Mouse (Mus musculus) C2C12 (cell line): ENCODE measurements around the gene Chrm2.

Experiments used
- CTCF ChIP-seq: IDR thresholded peaks from one replicate; pipeline ENCODE4 v1.5.1; 2011; ENCODE audit not compliant: control insufficient read depth, insufficient read depth, insufficient read length
- MAX ChIP-seq: IDR thresholded peaks from one replicate; pipeline ENCODE4 v1.6.1; 2011; ENCODE audit warnings: mild to moderate bottlenecking, control low read depth
- MYOG ChIP-seq: IDR thresholded peaks from one replicate; pipeline ENCODE4 v1.6.1; 2011; ENCODE audit not compliant: control insufficient read depth, insufficient read length; ENCODE audit errors: extremely low read depth
- USF1 ChIP-seq: IDR thresholded peaks from one replicate; pipeline ENCODE4 v1.6.1; 2011; ENCODE audit warnings: low read depth, mild to moderate bottlenecking, control low read depth, moderate library complexity

DNA sequence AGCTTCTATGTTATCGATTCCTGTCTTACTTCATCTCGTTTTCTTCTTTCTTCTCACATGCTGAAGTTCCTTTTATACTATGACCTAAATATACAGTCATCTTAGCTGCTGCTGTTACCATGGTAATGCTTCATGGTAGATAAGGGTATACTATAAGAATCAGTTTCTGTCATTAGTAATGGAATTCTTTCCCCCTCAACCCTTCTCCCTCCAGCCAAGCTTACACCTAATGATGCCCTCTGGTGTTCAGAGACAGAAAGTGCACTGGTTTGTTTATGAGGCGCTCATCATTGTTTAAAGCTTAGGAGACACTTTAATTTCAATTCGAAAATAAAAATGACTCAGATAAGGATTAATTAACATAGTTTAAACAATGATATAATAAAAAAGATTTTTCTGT, 5.8 kb downstream of the Chrm2 start:
- TF ChIP-seq CTCF (no peak), MAX (no peak), MYOG (no peak), USF1 (no peak)
